Mouse (Mus musculus) cerebellum, adult 2 months (tissue): Measurements from ENCODE around the gene Rhobtb1.

Experiments
- CTCF ChIP-seq: fragments of 200-500 bp; IDR thresholded peaks from 2 replicates; pipeline ENCODE4 v1.5.1; 2011; ENCODE audit warnings: low read depth, mild to moderate bottlenecking, control low read depth, low read length, moderate library complexity, borderline replicate concordance; ENCODE audit not compliant: insufficient read depth
- POLR2A ChIP-seq: fragments of 200-500 bp; IDR thresholded peaks from 2 replicates; pipeline ENCODE4 v1.6.1; 2011; ENCODE audit warnings: low read length, control low read depth, borderline replicate concordance; ENCODE audit not compliant: insufficient read depth

- TF ChIP-seq POLR2A = no peak
- no peak for TF ChIP-seq CTCF
Measured at GRCm38 (mm10) chr10:69152971-69153370, 1.7 kb downstream of the Rhobtb1 start.
